Mouse (Mus musculus): Measurements from ENCODE around the gene Sec16a.
A peak's percentile ranks its signal among the peaks of the same experiment; 100 is the strongest.
"Not testable (repeated sequence)": the region's sequence is repeated elsewhere in the genome, so short reads cannot be mapped to it uniquely, and the experiment has no call there.

Gene Sec16a

GRCm38 (mm10) chr2:26380871-26381270, 64.1 kb downstream of the Sec16a start:
- not testable (repeated sequence) for DNase-seq

GRCm38 (mm10) chr2:26380131-26380771, 64.8 kb downstream of the Sec16a start, which contains the start of gene Snapc4:
Gene Snapc4, minus strand, starts transcription at chr2:26380653.
- DNase-seq: peak; percentile 90

GRCm38 (mm10) chr2:26372396-26372795, 72.6 kb downstream of the Sec16a start:
- no peak for DNase-seq

GRCm38 (mm10) chr2:26368572-26368971, 76.4 kb downstream of the Sec16a start:
- DNase-seq: no peak

- no peak for DNase-seq
Observed at GRCm38 (mm10) chr2:26367911-26368310, 77.1 kb downstream of the Sec16a start.

- peak; percentile 85 for DNase-seq
Observed at GRCm38 (mm10) chr2:26364738-26365465, 80.1 kb downstream of the Sec16a start.

- DNase-seq: no peak
Observed at GRCm38 (mm10) chr2:26363481-26363880, 81.5 kb downstream of the Sec16a start.

- DNase-seq: no peak
Observed at GRCm38 (mm10) chr2:26362991-26363390, 82.0 kb downstream of the Sec16a start.

GRCm38 (mm10) chr2:26360772-26361171, 84.2 kb downstream of the Sec16a start, which contains the start of gene Card9:
Gene Card9, minus strand, starts transcription at chr2:26360918.
- no peak for DNase-seq

- peak; percentile 55 for DNase-seq
Observed at GRCm38 (mm10) chr2:26359983-26360382, 85.0 kb downstream of the Sec16a start.
